Comparison of ENCODE assay signal across 21 mouse cellular contexts in genomic region chr6:42241311-42242045, GRCm38 (mm10). TPM values are rescaled to one million over a fixed set of nuclear protein-coding genes. Genes with fewer than 3 reads are reported as not detected.
DNase-seq lines count a peak whose midpoint lies in the region; ATAC-seq and TF ChIP-seq lines count a peak whose summit lies in the region.
"Had no signal": no experiment of that assay in that cellular context is flagged by ENCODE, and none has a peak within 500 bp of the region (broad histone marks: within the 10 kb centered on the region; RNA-seq: fewer than 3 reads in every experiment).

No protein-coding gene starts in this region.

- no peaks in the 10 kb centered on the region for H3K27me3 ChIP-seq in forebrain, postnatal 0 days (ENCODE audit: insufficient read depth, low read length)
- H3K27me3 ChIP-seq in forebrain, embryonic 10.5 days (ENCODE audit: poor library complexity, severe bottlenecking): peaks cover 6% of the 10 kb centered on the region
- H3K27me3 ChIP-seq in lung, embryonic 15.5 days: no peaks in the 10 kb centered on the region

- no peak overlapping the region for H3K4me3 ChIP-seq in forebrain, postnatal 0 days (ENCODE audit: low read depth, low read length)
- no peak overlapping the region for H3K4me3 ChIP-seq in forebrain, embryonic 10.5 days
- H3K4me3 ChIP-seq in lung, adult 2 months (replicated peaks; ENCODE audit: extremely low read depth, low read depth, low read length): no peak overlapping the region
- H3K4me3 ChIP-seq in lung, embryonic 15.5 days: no peak overlapping the region
- H3K4me3 ChIP-seq: heart, embryonic 13.5 days; midbrain, embryonic 15.5 days had no signal

- no peak overlapping the region for H3K27ac ChIP-seq in forebrain, postnatal 0 days (ENCODE audit: low read depth, low read length)
- no peak overlapping the region for H3K27ac ChIP-seq in forebrain, embryonic 10.5 days
- H3K27ac ChIP-seq in lung, embryonic 15.5 days: peak overlapping the region; percentile 69
- H3K27ac ChIP-seq: heart, embryonic 13.5 days; midbrain, embryonic 15.5 days had no signal

- DNase-seq in forebrain, postnatal 0 days: peak; percentile 65
- no peak for DNase-seq in forebrain, embryonic 10.5 days (ENCODE audit: extremely low spot score, low spot score)
- DNase-seq in lung, adult 2 months: peak; percentile 14
- DNase-seq in lung, postnatal 14 days: no peak
- DNase-seq in urinary bladder, adult 2 months (ENCODE audit: low spot score): no peak
- no peak for DNase-seq in spleen, postnatal 14 days (ENCODE audit: low spot score in 2 of 2)
- DNase-seq: cerebellum, adult 2 months; gastrocnemius, postnatal 25 days; kidney, adult 9 months; right cerebral cortex, postnatal 14 days had no signal

- no peak for TF ChIP-seq POLR2A in lung, adult 2 months (IDR thresholded peaks at IDR 0.05; ENCODE audit: borderline replicate concordance, extremely low read depth, low read depth, low read length)

- no peaks in the 10 kb centered on the region for H3K9me3 ChIP-seq in forebrain, postnatal 0 days (ENCODE audit: low read length)
- H3K9me3 ChIP-seq in forebrain, embryonic 10.5 days: no peaks in the 10 kb centered on the region
- H3K9me3 ChIP-seq in lung, embryonic 15.5 days: no peaks in the 10 kb centered on the region
- H3K9me3 ChIP-seq: heart, embryonic 13.5 days; midbrain, embryonic 15.5 days had no signal

- H3K4me1 ChIP-seq in forebrain, postnatal 0 days (ENCODE audit: insufficient read depth): no peaks in the 10 kb centered on the region
- H3K4me1 ChIP-seq in forebrain, embryonic 10.5 days: peaks cover 11% of the 10 kb centered on the region
- 0 out of 2 replicates have a peak, but pooled peaks cover 3% of the 10 kb centered on the region for H3K4me1 ChIP-seq in lung, adult 2 months (ENCODE audit: control insufficient read depth, insufficient read depth, low read length)
- H3K4me1 ChIP-seq in lung, embryonic 15.5 days: peaks cover 10% of the 10 kb centered on the region

- H3K9ac ChIP-seq in forebrain, postnatal 0 days: no peak overlapping the region
- H3K9ac ChIP-seq in lung, embryonic 15.5 days: no peak overlapping the region
- H3K9ac ChIP-seq: heart, embryonic 13.5 days; midbrain, embryonic 15.5 days had no signal

- H3K36me3 ChIP-seq in forebrain, postnatal 0 days (ENCODE audit: insufficient read depth): no peaks in the 10 kb centered on the region
- H3K36me3 ChIP-seq in forebrain, embryonic 10.5 days (replicated peaks): no peaks in the 10 kb centered on the region
- no peaks in the 10 kb centered on the region for H3K36me3 ChIP-seq in lung, embryonic 15.5 days
- H3K36me3 ChIP-seq: heart, embryonic 13.5 days; midbrain, embryonic 15.5 days had no signal

- no peak overlapping the region for H3K4me2 ChIP-seq in forebrain, postnatal 0 days (ENCODE audit: low read depth)
- H3K4me2 ChIP-seq in lung, embryonic 15.5 days: no peak overlapping the region
- H3K4me2 ChIP-seq: heart, embryonic 13.5 days; liver, embryonic 11.5 days; midbrain, embryonic 15.5 days had no signal

- TF ChIP-seq CTCF in forebrain, postnatal 0 days (IDR thresholded peaks at IDR 0.05; ENCODE audit: low read depth): no peak
- no peak for TF ChIP-seq CTCF in lung, adult 2 months (IDR thresholded peaks at IDR 0.05; ENCODE audit: insufficient read depth, low read length)

- no peak for ATAC-seq in forebrain, postnatal 0 days
- peak; percentile 43; the same call in 1 of the 2 replicates for ATAC-seq in lung, embryonic 15.5 days (ENCODE audit: borderline replicate concordance, extremely low read depth, low FRiP score, low TSS enrichment)
- ATAC-seq: CD4-positive, CD25-positive, alpha-beta regulatory T cell, adult 4 months; forebrain, embryonic 16.5 days; inflammation-experienced regulatory T-cells, adult 6 months; midbrain, embryonic 15.5 days had no signal

- WGBS in forebrain, postnatal 0 days: 66% methylated on average over 6 of the region's 6 CpGs
- 82% methylated on average over 6 of the region's 6 CpGs for WGBS in forebrain, embryonic 10.5 days
- WGBS in lung, adult 2 months: 47% methylated on average over 6 of the region's 6 CpGs
- WGBS in lung, embryonic 15.5 days: 57% methylated on average over 6 of the region's 6 CpGs

RNA-seq across cellular contexts. Expression of gene Gstk1, which starts 4.3 kb away (rescaled TPM):
- total RNA-seq in forebrain, postnatal 0 days (2014; rRNA removed): 6.8 and 7.3 TPM in 2 replicates
- polyA plus RNA-seq in forebrain, postnatal 0 days (2015; fragmentation: Nextera tagmentation; extraction: Ambion mirVana): 9.4 and 9.8 TPM in 2 replicates
- polyA plus RNA-seq in forebrain, embryonic 10.5 days (2016; fragmentation: Nextera tagmentation; extraction: Ambion mirVana): 18.3 and 18.5 TPM in 2 replicates
- polyA plus RNA-seq in lung, adult 2 months (2012; rRNA removed): 39.4 and 47.4 TPM in 2 replicates
- 43.6 and 46.2 TPM in 2 replicates for polyA plus RNA-seq in lung, embryonic 15.5 days (2015; fragmentation: Nextera tagmentation; extraction: Ambion mirVana)
- polyA plus RNA-seq in urinary bladder, adult 2 months (2012; rRNA removed): 34.1 and 35.8 TPM in 2 replicates

RNA-seq across cellular contexts. Expression of gene Tmem139, which starts 20.3 kb away (rescaled TPM):
- total RNA-seq in forebrain, postnatal 0 days (2014; rRNA removed): not detected in 2 replicates
- 0.24 TPM in 1 of 2 replicates, not detected in the other for polyA plus RNA-seq in forebrain, postnatal 0 days (2015; fragmentation: Nextera tagmentation; extraction: Ambion mirVana)
- 0.36 and 0.41 TPM in 2 replicates for polyA plus RNA-seq in forebrain, embryonic 10.5 days (2016; fragmentation: Nextera tagmentation; extraction: Ambion mirVana)
- 5.7 and 7.2 TPM in 2 replicates for polyA plus RNA-seq in lung, adult 2 months (2012; rRNA removed)
- polyA plus RNA-seq in lung, embryonic 15.5 days (2015; fragmentation: Nextera tagmentation; extraction: Ambion mirVana): 3.6 and 4.1 TPM in 2 replicates
- polyA plus RNA-seq in urinary bladder, adult 2 months (2012; rRNA removed): 2.5 and 3.1 TPM in 2 replicates
- total RNA-seq: common myeloid progenitor, adult 5-6 weeks; gastrocnemius, postnatal 25 days; hematopoietic stem cell, adult 5-6 weeks; left cerebral cortex, postnatal 10 days; MEL had no signal
- polyA plus RNA-seq: CD4-positive, CD25-positive, alpha-beta regulatory T cell, adult 4 months; cerebellum, adult 2 months; inflammation-experienced regulatory T-cells, adult 6 months; midbrain, embryonic 15.5 days had no signal

RNA-seq across cellular contexts. Expression of gene Casp2, which starts 23.3 kb away (rescaled TPM):
- total RNA-seq in forebrain, postnatal 0 days (2014; rRNA removed): 35.0 and 54.0 TPM in 2 replicates
- 21.3 and 24.7 TPM in 2 replicates for polyA plus RNA-seq in forebrain, postnatal 0 days (2015; fragmentation: Nextera tagmentation; extraction: Ambion mirVana)
- 80.3 and 83.9 TPM in 2 replicates for polyA plus RNA-seq in forebrain, embryonic 10.5 days (2016; fragmentation: Nextera tagmentation; extraction: Ambion mirVana)
- polyA plus RNA-seq in lung, adult 2 months (2012; rRNA removed): 24.2 and 36.7 TPM in 2 replicates
- 73.4 and 73.5 TPM in 2 replicates for polyA plus RNA-seq in lung, embryonic 15.5 days (2015; fragmentation: Nextera tagmentation; extraction: Ambion mirVana)
- 32.0 and 35.1 TPM in 2 replicates for polyA plus RNA-seq in urinary bladder, adult 2 months (2012; rRNA removed)

RNA-seq across cellular contexts. Expression of gene Tas2r144, which starts 26.4 kb away (rescaled TPM):
- total RNA-seq in forebrain, postnatal 0 days (2014; rRNA removed): not detected in 2 replicates
- polyA plus RNA-seq in forebrain, postnatal 0 days (2015; fragmentation: Nextera tagmentation; extraction: Ambion mirVana): not detected in 2 replicates
- not detected in 2 replicates for polyA plus RNA-seq in forebrain, embryonic 10.5 days (2016; fragmentation: Nextera tagmentation; extraction: Ambion mirVana)
- polyA plus RNA-seq in lung, adult 2 months (2012; rRNA removed): not detected in 2 replicates
- not detected in 2 replicates for polyA plus RNA-seq in lung, embryonic 15.5 days (2015; fragmentation: Nextera tagmentation; extraction: Ambion mirVana)
- not detected in 2 replicates for polyA plus RNA-seq in urinary bladder, adult 2 months (2012; rRNA removed)
- total RNA-seq: common myeloid progenitor, adult 5-6 weeks; gastrocnemius, postnatal 25 days; hematopoietic stem cell, adult 5-6 weeks; left cerebral cortex, postnatal 10 days; MEL had no signal
- polyA plus RNA-seq: CD4-positive, CD25-positive, alpha-beta regulatory T cell, adult 4 months; cerebellum, adult 2 months; forebrain, embryonic 16.5 days; heart, embryonic 13.5 days; inflammation-experienced regulatory T-cells, adult 6 months; liver, embryonic 11.5 days; midbrain, embryonic 15.5 days had no signal

RNA-seq across cellular contexts. Expression of gene Clcn1, which starts 45.0 kb away (rescaled TPM):
- total RNA-seq in forebrain, postnatal 0 days (2014; rRNA removed): 1.8 and 3.3 TPM in 2 replicates
- polyA plus RNA-seq in forebrain, postnatal 0 days (2015; fragmentation: Nextera tagmentation; extraction: Ambion mirVana): 0.55 and 0.74 TPM in 2 replicates
- 1.2 and 1.5 TPM in 2 replicates for polyA plus RNA-seq in forebrain, embryonic 10.5 days (2016; fragmentation: Nextera tagmentation; extraction: Ambion mirVana)
- 0.34 and 1.5 TPM in 2 replicates for polyA plus RNA-seq in lung, adult 2 months (2012; rRNA removed)
- polyA plus RNA-seq in lung, embryonic 15.5 days (2015; fragmentation: Nextera tagmentation; extraction: Ambion mirVana): 0.14 and 0.24 TPM in 2 replicates
- polyA plus RNA-seq in urinary bladder, adult 2 months (2012; rRNA removed): 0.21 and 0.35 TPM in 2 replicates
- total RNA-seq: common myeloid progenitor, adult 5-6 weeks; hematopoietic stem cell, adult 5-6 weeks had no signal
- polyA plus RNA-seq: CD4-positive, CD25-positive, alpha-beta regulatory T cell, adult 4 months; inflammation-experienced regulatory T-cells, adult 6 months had no signal

Comparison
In these comparisons a context has a peak if more than half of its experiments do, and no peak if none do; other contexts are left out.
1. DNase-seq: peak in forebrain, postnatal 0 days (single experiment) and lung, adult 2 months (single experiment); none in forebrain, embryonic 10.5 days (single experiment), lung, postnatal 14 days (single experiment), urinary bladder, adult 2 months (single experiment) and spleen, postnatal 14 days (0 of 2).